Mouse (Mus musculus) limb, embryonic 14.5 days (tissue): ENCODE data around the gene Rab40c. TPM values are rescaled to one million over a fixed set of nuclear protein-coding genes. Genes with fewer than 3 reads are reported as not detected.

Experiments used
- ATAC-seq: fragments of 200-750 bp; cut with Nextera tagmentation; 2 replicates; pipeline ENCODE4 v1.8.0; 2017; ENCODE audit warnings: low read depth, moderate number of reproducible peaks, moderate TSS enrichment; ENCODE audit not compliant: low FRiP score
- DNase-seq: peaks from one replicate; pipeline ENCODE4 v3.0.0-alpha.2; 2015; ENCODE audit warnings: low spot score
- H3K27ac ChIP-seq: fragments of 300-500 bp; sonication (generic); replicated peaks from 2 replicates; pipeline ENCODE4 v1.5.1; 2014; ENCODE audit warnings: low read depth, mild to moderate bottlenecking, low read length, moderate library complexity, mixed read lengths
- H3K27me3 ChIP-seq: fragments of 300-500 bp; sonication (generic); 2 replicates; pipeline ENCODE4 v1.6.1; 2014; ENCODE audit warnings: low read length, mixed read lengths; ENCODE audit not compliant: control insufficient read depth, insufficient read depth
- H3K36me3 ChIP-seq: fragments of 300-500 bp; sonication (generic); 2 replicates; pipeline ENCODE4 v1.6.1; 2014; ENCODE audit warnings: mild to moderate bottlenecking, low read length, moderate library complexity, mixed read lengths; ENCODE audit not compliant: control insufficient read depth, insufficient read depth
- H3K4me1 ChIP-seq: fragments of 300-500 bp; sonication (generic); 2 replicates; pipeline ENCODE4 v1.6.1; 2014; ENCODE audit warnings: antibody characterized with exemption, low read length, mixed read lengths; ENCODE audit not compliant: control insufficient read depth, insufficient read depth
- H3K4me2 ChIP-seq: fragments of 300-500 bp; sonication (generic); replicated peaks from 2 replicates; pipeline ENCODE4 v1.6.1; 2014; ENCODE audit warnings: low read depth, mild to moderate bottlenecking, low read length, moderate library complexity; ENCODE audit not compliant: severe bottlenecking
- H3K4me3 ChIP-seq: fragments of 300-500 bp; sonication (generic); replicated peaks from 2 replicates; pipeline ENCODE4 v1.5.1; 2014; ENCODE audit warnings: low read length
- H3K9ac ChIP-seq: fragments of 300-500 bp; sonication (generic); 2 replicates; pipeline ENCODE4 v1.6.1; 2014; ENCODE audit warnings: mild to moderate bottlenecking, low read depth, low read length, moderate library complexity; ENCODE audit not compliant: severe bottlenecking
- H3K9me3 ChIP-seq: fragments of 300-500 bp; sonication (generic); 2 replicates; pipeline ENCODE4 v1.6.1; 2016; ENCODE audit warnings: low read length; ENCODE audit not compliant: control insufficient read depth
- POLR2A ChIP-seq: fragments of 200-500 bp; IDR thresholded peaks from 2 replicates; pipeline ENCODE4 v1.8.0; 2012; ENCODE audit warnings: inconsistent platforms, mild to moderate bottlenecking, moderate library complexity, borderline replicate concordance; ENCODE audit not compliant: insufficient read depth, insufficient read length; ENCODE audit errors: extremely low read depth
- WGBS: fragments of 180-500 bp; shearing (Covaris S2); extraction: QIAGEN DNeasy Blood & Tissue Kit; methylation state at CpG from one replicate; pipeline ENCODE4 v1.1.7; 2014; 5-methylcytosine and 5-hydroxymethylcytosine counted together
- polyA plus RNA-seq, 2 experiments: library from polyadenylated mRNA; depleted of rRNA in 1 of 2; stranded (reverse) in 1 of 2; unstranded in 1 of 2; fragments of >200 nt; fragmentation: Nextera tagmentation in 1 of 2; extraction: Ambion mirVana in 1 of 2; gene quantifications; 2 replicates each; pipeline versions ENCODE4 v1.2.1 to v1.2.3; 2012 to 2014

The Rab40c gene
- polyA plus RNA-seq, 2 experiments: 20.8 to 53.3 TPM

DNA sequence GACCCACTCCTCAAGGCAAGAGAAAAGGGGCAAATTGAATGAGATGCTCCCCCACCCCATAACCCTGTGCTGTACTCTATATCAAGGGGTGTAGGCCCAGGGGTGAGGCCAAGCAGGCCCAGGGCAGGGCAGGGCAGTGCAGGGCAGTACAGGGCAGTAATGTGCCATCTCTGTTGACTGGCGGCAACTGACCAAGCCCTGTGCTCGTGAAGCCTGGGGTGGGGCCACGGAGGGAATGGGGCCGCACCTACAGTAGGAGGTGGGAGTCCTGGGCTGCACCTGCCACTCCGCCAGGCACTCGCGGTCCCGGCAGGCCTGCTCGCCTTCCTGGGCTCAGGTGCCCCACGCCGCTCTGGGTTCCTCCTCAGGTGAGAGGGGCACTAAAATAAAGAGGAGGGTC lies 54.2 kb downstream of the Rab40c start:
- no peak for DNase-seq
- Histone ChIP-seq H3K4me2 (no peak overlapping the region), H3K36me3 (no peaks in the 10 kb centered on the region), H3K27ac (no peak overlapping the region), H3K4me1 (peaks cover 22% of the 10 kb centered on the region), H3K27me3 (no peaks in the 10 kb centered on the region), H3K9me3 (no peaks in the 10 kb centered on the region), H3K9ac (no peak overlapping the region), H3K4me3 (no peak overlapping the region)
- WGBS: 85% methylated on average over 11 of the region's 11 CpGs
- no peak for TF ChIP-seq POLR2A
- ATAC-seq: no peak

DNA sequence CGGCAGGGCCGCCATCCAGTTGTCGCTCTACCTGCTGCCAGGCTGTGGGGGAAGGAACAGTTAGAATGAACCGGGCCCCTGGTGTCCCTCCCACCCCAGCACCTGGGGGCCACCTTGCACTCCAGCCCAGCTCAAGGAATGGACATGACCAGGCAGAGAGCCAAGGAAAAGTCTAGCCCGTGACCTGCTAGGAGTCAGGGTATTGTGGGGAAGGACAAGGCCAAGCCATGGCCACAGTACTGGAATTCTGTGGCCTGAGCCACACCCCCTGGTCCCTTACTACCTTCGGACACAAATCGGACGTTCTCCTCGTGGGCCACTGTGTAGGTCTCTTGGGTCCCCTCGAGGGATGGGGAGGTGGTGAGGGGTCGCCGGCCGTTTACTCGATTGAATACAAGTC lies 55.2 kb downstream of the Rab40c start:
- Histone ChIP-seq H3K27ac (no peak overlapping the region), H3K9ac (no peak overlapping the region), H3K27me3 (no peaks in the 10 kb centered on the region), H3K9me3 (no peaks in the 10 kb centered on the region), H3K36me3 (no peaks in the 10 kb centered on the region), H3K4me2 (no peak overlapping the region), H3K4me1 (peaks cover 25% of the 10 kb centered on the region), H3K4me3 (no peak overlapping the region)
- 90% methylated on average over 14 of the region's 14 CpGs for WGBS
- no peak for DNase-seq
- no peak for TF ChIP-seq POLR2A
- ATAC-seq: no peak

DNA sequence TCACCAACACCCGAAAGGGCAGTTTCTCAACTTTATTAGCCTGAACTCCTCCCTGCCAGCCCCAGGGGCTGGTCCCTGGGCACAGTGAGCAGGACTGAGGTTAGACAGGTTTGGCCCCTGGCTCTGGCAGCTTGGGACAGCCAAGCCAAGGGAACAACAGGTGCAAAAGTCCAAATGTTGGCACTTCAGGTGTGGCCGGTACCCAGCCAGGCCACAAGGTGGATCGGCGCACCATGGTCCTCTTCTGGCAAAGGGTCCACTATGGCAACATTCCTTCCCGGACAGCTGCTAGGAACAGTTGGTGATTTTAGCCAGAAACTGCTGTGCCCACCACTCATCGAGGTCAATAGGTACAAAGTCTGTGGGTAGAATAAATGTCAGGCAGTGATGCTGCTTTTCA lies 55.8 kb downstream of the Rab40c start:
- no peak overlapping the region for H3K4me3 ChIP-seq
- 85% methylated on average over 6 of the region's 6 CpGs for WGBS
- H3K4me1 ChIP-seq: peaks cover 20% of the 10 kb centered on the region
- no peaks in the 10 kb centered on the region for H3K27me3 ChIP-seq
- H3K9me3 ChIP-seq: no peaks in the 10 kb centered on the region
- TF ChIP-seq POLR2A: no peak
- DNase-seq: no peak
- no peaks in the 10 kb centered on the region for H3K36me3 ChIP-seq
- H3K27ac ChIP-seq: no peak overlapping the region
- ATAC-seq: no peak
- H3K9ac ChIP-seq: no peak overlapping the region
- no peak overlapping the region for H3K4me2 ChIP-seq

DNA sequence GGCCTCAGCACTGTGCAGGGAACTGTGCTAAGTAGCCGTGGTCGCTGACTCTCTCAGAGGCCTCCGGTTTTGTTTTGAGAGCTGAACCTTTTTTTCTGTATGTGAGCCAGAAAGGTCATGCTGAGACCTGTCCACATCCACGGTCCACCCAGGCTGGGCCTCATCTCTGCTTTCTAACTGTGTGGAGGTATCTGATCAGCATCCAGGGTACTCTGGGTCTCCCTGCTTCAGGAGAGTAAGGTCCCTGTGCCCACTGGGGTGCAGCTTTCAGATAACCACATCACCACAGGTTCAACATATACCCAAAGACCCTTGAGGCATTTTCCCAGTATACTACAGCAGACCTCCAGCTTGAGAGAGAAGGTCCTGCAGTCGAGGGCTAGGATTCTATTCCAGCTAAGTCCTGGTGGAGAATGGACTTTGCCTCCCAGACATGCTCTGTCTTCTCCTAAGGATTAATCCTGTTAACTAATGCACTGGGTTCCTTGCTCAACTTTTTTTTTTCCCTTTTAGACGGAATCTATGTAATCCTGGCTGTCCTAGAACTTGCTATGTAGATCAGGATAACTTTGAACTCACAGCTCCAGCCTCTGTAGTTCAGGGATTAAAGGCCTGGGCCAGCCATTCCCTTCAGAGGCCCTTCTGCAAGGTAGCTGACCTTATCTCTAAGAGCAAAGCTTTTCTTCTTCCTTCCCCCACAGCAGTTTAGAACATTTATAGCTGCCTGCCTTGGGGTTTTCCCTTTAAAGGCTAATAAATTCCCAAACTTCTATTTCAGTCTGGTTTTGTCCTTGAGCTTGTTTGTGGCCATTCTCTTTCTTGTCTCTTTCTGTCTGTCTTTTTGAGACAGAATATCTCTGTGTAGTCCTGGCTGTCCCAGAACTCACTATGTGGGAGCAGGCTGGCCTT lies 57.6 kb downstream of the Rab40c start:
- Histone ChIP-seq H3K36me3 (no peaks in the 10 kb centered on the region), H3K27ac (peak overlapping the region; percentile 86), H3K9ac (peak overlapping the region; percentile 77), H3K9me3 (no peaks in the 10 kb centered on the region), H3K4me1 (peaks cover 13% of the 10 kb centered on the region), H3K4me3 (peak overlapping the region; percentile 63), H3K4me2 (peak overlapping the region; percentile 88), H3K27me3 (no peaks in the 10 kb centered on the region)
- ATAC-seq (no peak; the same call in none of the 2 replicates), DNase-seq (no peak)
- no peak for TF ChIP-seq POLR2A
- WGBS: 5% methylated on average over 6 of the region's 6 CpGs

DNA sequence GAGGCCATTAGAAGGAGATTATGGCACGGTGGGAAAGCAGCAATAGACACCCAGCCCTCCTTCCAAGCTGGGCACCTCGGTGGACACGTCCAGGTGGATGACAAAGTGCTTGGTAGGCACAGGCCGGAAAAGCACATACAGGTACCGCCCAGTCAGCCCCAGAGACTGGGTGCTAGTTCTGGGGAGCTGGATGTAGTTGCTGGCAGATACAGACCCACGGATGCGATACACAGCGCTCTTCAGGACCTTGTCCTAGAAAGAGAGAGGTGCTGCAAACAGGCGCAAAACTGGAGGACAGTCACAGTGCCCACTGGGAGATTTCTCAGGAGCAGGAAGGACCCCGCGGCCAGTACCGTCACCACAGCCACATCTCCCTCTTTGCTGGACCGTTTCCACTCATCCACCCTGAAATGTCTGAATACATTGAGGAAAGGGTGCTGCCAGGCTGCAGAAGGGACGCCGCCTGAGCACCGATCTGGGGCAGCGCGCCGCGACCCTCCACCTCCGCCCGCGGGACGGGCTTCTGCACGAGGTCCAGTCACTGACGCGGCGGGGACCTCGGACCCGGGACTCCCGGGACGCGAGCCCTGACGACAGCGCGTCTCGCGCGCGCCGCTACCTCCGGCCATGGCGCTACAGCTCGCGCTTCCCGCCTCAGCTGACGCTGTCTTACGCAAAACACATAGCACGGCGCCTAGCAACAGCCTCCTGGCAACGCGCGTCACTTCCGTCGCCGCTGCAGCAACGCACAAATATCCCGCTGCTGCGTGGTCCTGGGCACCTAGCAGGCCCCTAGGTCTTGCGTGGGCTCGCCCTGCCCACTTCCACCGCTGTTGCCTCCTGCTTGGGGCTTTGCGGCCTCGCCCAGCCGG lies 58.5 kb downstream of the Rab40c start, which contains the start of gene Wdr90:
Gene Wdr90, minus strand, starts transcription at position 670 of the 872 bp plus-strand sequence.
- H3K27me3 ChIP-seq: no peaks in the 10 kb centered on the region
- peak within 1 kb of the TSS; percentile 63 for H3K4me3 ChIP-seq
- peak within 1 kb of the TSS; percentile 77 for H3K9ac ChIP-seq
- peak within 1 kb of the TSS; percentile 86 for H3K27ac ChIP-seq
- 0 out of 2 replicates have a peak, but pooled peaks cover 1% of the 10 kb centered on the region for H3K36me3 ChIP-seq
- TF ChIP-seq POLR2A: 0 out of 2 replicates have a peak, but pooled peaks have one; percentile 51
- peak; percentile 95 for ATAC-seq
- peak within 1 kb of the TSS; percentile 88 for H3K4me2 ChIP-seq
- H3K4me1 ChIP-seq: peaks cover 13% of the 10 kb centered on the region
- H3K9me3 ChIP-seq: no peaks in the 10 kb centered on the region
- 4% methylated on average over 43 of the region's 65 CpGs for WGBS
- peak; percentile 94 for DNase-seq
